Mouse (Mus musculus) urinary bladder, postnatal 4 days (tissue): ENCODE measurements around the gene Vps41.

Experiments
- DNase-seq, 2 experiments: peaks; one replicate each; pipeline ENCODE4 v3.0.0; 2021 to 2022; ENCODE audit warnings: low spot score in 2 of 2

Vps41 gene

GRCm38 (mm10) chr13:18868825-18869224, 151.7 kb downstream of the Vps41 start:
- no peak for DNase-seq

GRCm38 (mm10) chr13:18875321-18875720, 158.2 kb downstream of the Vps41 start:
- no peak for DNase-seq

GRCm38 (mm10) chr13:18892910-18893309, 175.8 kb downstream of the Vps41 start:
- no peak for DNase-seq

- DNase-seq = no peak
Measured at GRCm38 (mm10) chr13:18896789-18897188, 179.7 kb downstream of the Vps41 start.

- no peak for DNase-seq
Measured at GRCm38 (mm10) chr13:18903623-18904022, 186.5 kb downstream of the Vps41 start.

GRCm38 (mm10) chr13:18914774-18915173, 197.7 kb downstream of the Vps41 start:
- DNase-seq = no peak
